Mouse (Mus musculus) thymus, postnatal 10 days (tissue): ENCODE data around the gene Cfap44.

Experiments
- DNase-seq, 2 experiments: peaks; one replicate each; pipeline ENCODE4 v3.0.0; 2021; ENCODE audit warnings: low spot score in 2 of 2

Gene Cfap44

DNA sequence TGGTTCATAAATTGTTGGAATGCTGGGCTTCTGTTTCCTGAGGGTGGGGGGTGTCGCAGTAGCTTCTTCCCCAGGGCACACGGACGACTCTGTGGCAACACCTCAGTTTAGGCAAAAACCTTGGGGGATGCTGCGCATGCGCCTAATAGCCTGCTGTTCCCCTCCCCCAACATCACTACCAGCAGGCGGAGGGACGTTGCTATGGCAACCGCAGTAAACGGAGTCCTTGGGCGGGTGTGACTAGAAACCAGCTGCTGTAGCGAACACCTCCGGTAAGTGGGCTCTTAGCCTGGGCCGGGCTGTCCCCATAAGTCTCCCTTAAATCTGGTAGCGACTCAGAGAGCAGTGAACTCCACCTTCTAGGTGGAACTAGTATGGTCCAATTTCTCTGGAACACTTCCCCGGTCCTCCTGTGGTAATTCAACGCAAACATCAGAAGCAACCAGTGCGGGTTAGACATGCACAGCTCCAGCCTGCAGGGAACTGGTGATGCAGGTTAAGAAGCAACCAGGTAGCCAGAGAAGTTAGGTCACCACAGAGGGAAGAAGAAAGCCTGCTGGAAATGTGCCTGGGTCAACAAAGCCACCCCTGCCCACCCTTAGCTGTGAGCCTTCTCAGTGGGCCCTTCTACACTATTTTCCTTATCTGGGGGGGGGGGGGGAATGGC, at the start of gene Cfap44:
Gene Cfap44, plus strand, starts transcription at position 220 of the 667 bp plus-strand sequence.
- DNase-seq, result peak; percentile 81 to 85

DNA sequence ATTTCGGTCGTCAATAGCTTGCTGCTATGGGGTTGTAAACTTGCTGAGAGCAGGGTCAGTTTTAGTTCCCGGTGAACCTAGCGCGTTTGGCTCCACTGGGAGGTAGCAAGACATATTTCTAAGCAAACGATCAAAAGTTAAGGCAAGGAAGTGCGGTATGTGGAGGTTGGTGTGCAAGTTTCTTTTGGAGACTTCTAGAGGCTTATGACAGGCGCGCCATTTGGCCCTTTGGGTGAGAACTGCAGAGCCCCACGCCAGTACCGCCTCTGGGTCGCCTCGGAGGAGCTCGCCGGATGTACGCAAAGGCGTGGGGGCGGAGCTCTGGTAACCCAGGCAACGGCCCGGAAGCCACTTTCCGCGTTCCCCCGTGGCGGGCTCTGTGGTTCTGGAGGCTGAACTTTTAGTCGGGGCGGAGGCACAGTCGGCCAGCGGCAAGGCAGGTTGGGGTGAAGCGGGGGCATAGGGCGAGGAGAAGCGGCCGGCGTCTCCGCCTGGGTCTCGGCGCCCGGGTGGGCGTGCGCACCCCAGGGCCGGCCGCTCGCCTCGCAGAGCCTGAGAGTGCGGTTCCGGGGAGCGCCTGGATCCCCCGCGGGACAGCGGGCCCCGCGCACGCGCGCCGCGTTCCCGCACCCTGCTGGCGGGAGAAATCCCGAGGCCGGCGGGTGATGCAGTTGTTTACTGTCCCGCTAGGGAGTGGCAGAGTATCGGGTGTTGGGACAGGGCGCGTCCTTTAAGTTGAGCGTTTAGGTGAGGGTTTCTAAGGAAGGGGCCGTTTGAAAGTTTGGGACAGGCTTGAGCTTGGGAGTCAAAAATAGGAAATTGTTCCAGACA, 47.3 kb upstream of the Cfap44 start, which contains the start of gene Spice1:
Gene Spice1, plus strand, starts transcription at position 51 of the 831 bp plus-strand sequence.
- DNase-seq, result peak; percentile 91 to 96

DNA sequence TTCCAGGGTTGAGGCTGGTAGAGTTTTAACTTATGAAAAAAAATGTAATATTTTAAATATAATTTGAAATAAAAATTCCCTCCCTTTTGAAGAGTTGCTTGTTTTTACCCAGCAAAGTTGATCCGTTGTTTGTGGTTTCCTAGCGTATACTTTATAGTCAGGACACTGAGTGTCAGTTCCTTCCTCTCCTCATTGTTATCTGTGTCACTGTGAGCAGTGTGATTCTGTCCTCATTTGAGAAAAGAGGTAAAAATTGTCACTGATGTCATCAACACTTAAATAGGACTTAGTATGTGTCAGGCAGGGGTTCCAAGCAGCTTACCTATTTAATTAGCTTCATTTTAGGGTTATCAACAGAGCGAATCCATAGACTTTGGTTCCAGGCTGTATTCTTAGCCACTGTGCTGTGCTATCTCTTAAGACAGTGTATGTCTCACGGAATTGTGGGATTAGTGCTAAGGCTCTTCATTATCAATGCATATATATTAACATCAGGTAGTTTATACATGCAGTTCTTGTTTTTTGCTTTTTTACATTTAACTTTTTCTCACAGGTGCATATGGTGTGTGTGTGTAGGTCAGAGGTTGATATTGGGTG, 44.7 kb upstream of the Cfap44 start:
- DNase-seq, result no peak

DNA sequence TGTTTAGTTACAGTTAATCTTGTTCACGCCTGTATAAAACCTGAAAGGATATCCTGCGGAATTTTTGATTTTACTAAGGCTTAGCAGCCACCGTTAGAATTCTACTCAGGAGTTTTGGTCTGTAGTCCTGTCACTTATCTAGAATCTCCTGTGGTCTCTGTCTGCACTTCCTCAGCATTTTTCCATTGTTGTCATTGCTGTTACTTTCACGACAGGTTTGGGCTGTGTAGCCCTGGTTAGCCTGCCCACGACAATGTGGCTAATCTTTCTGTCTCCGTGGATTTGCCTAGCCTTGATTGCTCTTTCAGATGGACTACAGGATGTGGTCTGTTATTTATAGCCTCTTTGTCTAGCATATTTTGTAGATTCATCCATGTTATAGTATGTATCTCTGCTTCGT, 38.3 kb upstream of the Cfap44 start:
- no peak for DNase-seq

DNA sequence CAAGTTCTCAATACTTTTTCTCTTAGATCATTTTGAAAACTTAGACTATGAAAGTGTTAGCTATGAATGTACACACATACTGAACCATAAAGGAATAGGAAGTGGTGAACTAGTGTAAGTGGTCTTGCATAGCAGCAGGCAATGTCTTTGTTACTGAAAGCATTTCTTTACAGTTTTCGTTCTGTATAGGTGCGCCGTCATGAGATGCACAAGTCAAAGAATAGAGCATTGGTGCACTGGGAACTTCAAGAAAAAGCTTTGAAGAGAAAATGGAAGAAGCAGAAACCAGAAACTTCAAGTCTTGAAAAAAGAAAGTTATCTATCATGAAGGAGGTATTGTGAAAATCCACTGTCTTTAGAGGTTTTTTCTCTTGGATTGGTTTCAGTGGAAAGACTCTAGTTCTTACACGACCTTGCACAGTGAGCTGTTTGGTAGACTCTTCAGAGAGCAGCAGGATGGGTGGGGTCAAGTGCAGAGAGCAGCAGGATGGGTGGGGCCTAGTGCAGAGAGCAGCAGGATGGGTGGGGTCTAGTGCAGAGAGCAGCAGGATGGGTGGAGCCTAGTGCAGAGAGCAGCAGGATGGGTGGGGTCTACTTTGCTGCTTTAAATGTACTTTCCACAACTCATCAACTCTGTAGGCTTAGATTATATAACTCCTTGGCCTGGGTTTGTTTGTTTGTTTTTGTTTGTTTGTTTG, 36.9 kb upstream of the Cfap44 start:
- DNase-seq, result peak; percentile 72 to 73

DNA sequence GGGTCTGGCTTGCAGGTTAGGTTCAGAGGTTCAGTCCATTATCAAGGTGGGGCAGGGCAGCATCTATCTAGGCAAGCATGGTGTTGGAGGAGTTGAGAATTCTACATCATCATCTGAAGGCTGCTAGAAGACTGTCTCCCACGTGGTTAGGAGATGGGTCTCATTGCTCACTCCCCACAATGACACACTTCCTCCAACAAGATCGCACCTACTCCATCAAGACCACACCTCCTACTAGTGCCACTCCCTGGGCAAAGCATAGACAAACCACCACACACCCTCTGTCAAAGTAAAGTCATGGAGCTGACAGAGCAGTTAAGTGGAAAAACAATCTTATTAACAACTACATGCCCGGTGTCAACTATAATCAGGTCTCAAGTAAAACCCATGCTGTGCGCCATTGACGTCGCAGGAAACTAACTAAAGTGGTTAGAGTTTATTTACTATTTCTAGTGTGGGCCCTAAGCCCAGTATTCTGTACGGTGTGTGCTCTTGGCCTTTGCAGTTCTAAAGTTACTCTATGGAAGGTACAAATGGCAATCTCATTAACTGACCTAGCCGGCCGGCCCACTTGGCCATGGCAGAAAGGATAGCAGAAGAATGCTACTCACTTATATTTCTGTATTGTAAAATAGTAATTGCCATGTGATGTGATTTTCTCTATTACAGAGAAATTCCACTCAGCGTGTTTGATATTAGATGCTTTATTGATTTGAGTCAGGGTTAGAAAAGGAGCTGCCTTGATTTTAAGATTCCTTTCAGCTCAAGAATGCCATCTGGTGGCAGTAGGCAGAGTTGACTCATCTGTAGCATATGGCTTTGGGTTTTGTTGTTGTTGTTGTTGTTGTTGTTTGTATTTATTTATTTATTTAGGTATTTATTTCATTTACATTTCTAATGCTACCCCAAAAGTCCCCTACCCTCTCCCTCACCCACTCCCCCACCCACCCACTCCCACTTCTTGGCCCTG, 32.4 kb upstream of the Cfap44 start:
- DNase-seq, result peak in 1 of 2 experiments; percentile 32

DNA sequence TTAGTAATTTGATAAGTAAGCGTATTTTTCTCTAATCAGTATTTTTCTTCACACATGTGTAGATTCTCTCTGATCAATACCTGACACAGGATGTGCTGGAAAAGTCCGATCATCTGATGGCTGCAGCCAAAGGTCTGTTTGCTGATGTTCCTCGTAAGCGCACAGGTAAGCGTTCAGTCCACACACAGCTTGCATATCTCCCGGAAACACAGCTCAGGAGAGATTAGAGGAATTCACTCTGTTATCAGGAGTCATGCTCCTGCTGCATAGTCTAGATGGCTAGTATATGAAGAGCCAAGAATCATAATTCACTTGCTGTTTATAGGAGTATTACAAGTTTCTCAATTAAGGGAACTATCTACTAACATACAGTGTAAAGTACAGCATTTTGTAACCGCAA, 29.1 kb upstream of the Cfap44 start:
- DNase-seq, result no peak

DNA sequence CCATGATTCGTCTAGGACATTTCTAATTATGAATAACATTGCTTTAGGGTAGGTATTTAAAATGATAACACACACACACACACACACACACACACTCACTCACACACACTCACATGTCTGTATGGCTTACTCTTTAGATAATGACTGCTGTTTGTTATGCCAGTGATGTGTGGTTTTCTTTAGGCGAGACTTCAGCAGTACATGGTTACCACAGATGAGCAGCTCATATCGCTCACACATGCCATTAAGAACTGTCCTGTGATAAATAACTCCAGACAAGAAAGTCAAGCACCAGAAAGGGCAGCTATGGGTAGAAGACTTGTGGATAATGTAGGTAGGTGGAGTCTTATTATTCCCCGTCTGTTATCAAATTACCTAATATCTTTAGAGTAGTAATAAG, 19.1 kb upstream of the Cfap44 start:
- no peak for DNase-seq

DNA sequence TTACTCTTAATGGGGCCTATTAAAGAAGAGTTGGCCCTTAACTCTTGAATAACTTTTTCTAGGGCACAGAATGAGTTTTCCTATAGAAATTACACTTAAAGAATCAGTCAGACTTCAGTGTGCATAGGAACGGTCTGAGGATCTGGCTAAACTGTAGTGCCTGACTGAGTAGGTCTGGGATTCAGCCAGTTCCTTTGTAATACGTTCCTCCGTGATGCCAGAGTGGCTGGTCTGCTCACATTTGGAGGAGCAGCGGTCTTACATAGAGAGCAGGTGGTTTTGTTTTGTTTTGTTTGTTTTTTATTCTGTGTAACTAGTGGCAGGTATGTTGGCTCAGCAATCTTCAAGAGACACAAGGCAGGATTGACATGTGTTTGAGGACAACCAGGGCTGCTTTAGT, 14.6 kb upstream of the Cfap44 start:
- no peak for DNase-seq

DNA sequence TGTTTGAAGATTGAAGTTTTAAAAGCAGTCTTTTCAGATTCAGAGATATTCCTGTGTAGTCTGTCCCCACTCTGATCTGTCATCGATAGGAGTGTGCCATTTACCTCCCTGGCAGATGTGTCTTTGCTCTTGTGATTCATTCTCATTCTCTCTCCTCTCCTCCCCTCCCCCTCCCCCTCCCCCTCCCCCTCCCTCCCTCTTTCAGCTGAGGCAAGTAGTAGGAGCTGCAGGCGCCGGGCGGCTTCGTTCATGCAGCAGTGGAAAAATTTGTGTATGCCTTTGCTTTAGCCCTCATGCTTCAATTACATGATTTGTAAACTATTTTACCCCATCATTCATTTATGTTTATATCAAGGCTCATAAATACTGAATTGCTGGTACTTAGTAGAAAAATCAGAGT, 13.0 kb upstream of the Cfap44 start:
- no peak for DNase-seq

DNA sequence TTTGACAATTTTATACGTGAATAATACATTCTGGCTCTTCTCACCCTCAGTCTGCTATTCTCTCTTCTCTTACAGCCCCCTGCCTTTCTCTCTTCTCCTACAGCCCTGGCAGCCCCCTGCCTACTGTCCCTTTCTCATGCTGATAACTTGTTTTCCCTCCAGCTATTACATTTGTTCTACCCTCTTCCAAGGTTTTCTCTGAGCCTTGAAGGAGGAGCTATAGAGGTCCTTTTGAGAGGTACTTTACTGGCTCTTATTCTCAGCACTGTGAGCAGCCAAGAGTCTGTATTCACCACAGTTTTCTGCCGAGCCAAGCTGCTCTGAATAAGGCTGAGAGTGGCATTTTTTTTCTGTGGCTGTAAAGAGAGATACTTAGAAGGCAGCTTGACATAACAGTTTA, 11.0 kb upstream of the Cfap44 start:
- no peak for DNase-seq

DNA sequence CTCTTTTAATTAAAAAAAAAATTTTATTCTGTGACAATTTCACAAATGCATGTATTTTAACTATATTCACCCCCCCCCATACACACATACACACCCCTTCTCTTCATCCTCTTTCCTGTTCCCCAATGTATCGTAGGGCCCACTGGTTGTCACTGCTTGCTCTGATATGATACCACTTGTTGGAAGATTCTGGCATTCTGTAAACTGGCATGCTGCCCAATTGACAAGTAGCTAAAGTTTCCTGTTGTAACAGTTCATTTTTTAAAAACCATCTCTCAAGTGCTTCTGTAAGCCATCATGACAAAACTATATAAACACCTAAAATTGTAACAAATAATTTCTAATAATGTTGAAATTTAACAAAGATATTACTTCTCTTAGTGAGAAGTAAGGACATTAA, 10.3 kb upstream of the Cfap44 start:
- no peak for DNase-seq

DNA sequence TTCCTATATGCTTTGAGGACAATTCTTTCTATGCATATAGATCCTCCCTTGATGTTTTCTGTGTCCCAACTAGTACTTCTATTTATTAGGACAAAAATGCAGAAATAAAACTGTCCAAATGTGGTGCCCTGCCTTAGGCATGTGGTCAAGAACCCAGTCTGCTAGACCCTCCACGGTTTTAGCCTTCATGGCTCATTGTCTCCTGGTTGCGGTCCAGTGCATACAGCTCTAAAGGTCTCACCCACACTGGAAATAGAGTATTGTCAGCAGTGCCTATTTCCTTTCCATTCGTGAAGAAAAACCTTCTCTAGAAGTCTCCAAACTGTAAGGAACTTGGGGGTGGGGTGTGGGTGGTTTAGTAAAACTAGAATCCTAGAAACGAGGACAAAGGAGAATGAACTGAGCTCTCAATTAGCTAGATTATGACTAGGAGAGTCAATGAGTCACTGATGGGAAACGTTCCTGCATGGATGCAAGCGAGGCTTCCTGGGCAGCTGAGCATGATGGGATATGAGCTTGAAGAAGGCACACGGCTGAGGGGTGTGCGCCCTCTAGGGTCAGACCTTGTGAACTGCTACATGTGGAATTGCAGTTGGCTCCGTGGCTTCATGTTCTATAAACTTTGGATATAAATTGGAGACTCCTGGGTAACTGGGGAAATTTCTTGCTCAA, 2.6 kb upstream of the Cfap44 start:
- peak in 1 of 2 experiments; percentile 26 for DNase-seq

DNA sequence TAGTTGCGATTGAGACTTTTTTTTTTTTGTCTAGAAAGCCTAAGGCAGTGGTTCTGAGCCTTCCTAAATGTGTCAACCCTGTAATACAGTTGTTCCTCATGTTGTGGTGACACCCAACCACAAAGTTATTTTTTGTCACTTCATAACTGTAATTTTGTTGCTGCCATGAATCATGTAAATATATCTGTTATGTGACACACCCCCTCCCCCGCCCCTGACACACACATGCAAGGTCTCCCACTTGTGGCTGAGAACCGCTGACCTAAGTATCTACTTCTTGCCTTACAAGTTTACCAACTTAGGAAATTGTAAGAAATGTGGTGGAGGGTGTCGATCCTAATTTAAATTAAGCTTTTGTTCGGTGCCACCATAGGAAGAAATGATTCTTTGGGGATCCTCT, 10.3 kb downstream of the Cfap44 start:
- no peak for DNase-seq

DNA sequence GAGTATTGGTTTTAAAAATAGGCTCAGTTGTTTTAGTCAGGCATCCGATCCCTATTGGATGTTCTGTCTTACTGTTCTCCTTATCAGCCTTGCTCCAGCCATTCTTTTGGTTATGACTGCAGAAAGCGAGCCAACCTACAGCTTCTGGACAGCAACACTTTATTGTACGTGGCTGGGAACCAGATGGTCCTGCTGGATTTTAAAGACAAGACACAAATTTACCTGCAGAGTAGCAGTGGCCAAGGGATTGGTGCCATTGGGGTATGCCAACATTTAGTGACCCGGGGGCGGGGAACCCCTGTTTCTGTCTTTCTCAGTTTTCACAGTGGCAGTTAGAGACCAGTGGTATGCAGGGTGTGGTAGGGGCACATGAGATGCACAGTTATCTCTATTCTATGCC, 12.6 kb downstream of the Cfap44 start:
- DNase-seq, result no peak

DNA sequence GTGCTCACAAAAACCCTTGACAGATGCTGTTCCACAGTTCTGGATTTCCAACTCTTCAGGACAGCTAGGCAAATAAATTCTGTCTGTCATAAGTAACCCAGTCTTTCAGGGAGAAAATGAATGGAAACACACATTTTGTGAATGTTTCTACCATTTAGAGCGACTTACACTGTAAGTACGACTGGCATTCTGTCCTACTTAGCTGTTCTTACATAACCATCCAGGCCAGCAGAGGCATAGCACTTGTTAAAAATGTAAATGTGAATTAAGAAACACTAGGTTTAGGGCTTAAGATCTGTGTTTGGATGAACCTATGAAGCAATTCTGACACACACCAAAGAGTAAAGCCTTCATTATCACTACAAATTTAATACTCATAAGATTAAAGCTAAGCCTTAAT, 13.7 kb downstream of the Cfap44 start:
- DNase-seq, result no peak

DNA sequence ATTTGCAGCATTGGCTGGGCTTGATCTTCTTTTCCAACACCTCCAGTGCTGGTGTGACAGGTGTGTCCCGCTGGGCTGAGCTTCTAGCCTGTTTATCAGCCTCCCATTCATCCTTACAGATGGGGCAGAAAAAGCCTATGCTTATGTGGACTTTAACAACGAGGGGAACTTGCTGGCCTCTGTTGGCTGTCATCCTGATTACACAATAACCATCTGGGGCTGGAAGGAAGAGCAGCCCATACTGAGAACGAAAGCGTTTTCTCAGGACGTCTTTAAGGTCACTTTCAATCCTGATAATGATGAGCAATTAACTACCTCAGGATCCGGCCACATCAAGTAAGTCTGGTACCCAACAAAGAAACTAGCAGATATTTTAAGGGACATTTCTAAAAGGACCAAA, 15.6 kb downstream of the Cfap44 start:
- no peak for DNase-seq

DNA sequence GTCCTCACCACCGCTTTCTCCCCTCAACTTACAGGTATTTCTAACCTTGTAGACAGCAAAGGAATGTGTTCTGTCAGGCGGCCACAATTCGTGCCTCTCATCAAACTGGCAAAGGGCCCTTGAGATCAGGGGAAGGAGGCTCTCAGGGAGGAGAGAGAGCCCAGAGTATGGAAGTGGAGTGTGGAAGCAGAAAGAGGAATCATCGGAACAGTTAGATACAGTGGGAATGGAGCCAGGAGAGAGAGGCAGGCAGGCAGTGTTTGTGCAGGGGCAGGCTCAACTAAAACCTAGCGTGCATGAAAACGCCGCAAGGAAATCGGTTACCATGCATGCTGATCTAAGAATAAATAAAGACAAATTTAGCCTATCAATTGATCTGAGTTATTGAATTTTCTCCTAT, 23.0 kb downstream of the Cfap44 start:
- DNase-seq, result no peak

DNA sequence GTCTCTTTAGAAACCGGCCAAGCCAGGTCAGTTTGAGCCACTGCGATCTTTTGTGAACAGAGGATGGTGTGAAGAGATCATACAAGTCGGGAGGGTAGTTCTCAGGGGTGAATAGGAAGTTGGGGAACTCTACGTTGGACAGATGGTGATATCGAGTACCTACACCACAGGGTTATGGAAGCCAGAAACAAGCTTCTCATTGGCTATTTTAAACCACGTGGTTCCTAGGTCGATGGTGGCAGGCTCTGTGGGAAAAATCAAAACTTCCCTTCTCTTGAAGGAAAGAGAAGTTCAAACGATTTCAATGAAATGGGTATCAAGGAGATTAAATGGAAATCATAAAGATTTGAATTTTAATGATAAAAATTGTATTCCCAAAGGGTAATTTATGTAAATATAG, 27.1 kb downstream of the Cfap44 start:
- no peak for DNase-seq

DNA sequence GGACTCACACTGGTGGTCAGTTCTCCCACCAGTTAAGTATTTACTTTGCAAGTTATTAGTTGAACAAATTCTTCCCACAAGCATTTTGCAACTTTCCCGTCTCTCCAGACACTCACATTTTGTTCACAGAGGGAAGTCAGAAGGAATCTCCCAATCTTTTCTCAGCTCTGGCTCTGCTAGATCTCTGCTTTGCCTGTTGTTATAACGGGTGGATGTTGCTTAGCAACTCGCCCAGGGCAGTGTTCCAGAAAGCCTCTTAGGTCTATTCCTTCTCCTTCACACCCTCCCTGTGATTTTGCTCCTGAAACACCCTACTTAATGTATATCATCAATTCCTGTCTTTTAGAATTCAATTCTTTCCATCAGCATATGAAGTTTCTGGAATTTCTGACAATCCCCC, 28.9 kb downstream of the Cfap44 start:
- DNase-seq, result no peak

DNA sequence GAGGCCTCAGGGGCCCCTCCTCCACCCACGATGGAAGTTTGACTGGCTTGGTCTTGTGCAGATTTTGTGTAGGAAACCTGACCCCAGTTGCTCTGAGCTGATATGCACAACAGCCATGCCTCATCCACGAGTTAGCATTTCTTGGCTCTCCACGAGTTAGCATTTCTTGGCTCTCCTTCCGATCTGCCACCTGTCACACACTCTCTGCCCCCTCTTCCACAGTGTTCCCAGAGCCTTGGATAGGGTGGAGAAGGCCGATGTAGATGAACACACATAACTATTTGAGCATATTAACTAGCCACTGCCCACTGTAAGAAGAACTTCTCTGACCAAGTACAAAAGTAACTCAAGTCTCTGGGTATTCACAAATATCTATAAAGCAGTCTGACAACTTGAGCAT, 33.9 kb downstream of the Cfap44 start:
- no peak for DNase-seq
